Mouse (Mus musculus) CD4-positive, CD25-positive, alpha-beta regulatory T cell, adult 2 months (primary cell): ENCODE results near the gene Art4.

Source experiments
- DNase-seq: peaks from one replicate; pipeline ENCODE4 v3.0.0-alpha.2; 2012; ENCODE audit warnings: low read depth, low spot score

The Art4 gene

DNA sequence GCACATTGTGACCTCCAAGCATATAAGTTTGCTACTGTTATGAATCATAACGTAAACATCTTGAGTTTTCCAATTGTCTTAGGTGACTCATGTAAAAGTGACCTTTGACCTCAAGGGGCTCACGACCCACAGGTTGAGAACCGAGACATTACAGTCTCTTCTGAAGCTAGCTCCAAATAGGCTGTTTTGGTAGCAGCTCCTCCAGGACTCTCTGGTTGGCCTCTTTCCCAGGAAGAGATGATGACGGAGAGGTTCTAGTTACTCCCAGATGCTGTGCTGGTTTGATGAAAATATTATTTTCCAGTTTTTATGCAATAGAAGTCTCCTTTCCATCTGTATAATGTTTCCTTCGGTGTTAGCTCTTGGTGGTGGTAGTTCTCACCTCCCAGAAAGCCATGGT lies 11.4 kb upstream of the Art4 start:
- DNase-seq, result no peak

GRCm38 (mm10) chr6:136866150-136866549 lies 8.6 kb upstream of the Art4 start:
- no peak for DNase-seq

DNA sequence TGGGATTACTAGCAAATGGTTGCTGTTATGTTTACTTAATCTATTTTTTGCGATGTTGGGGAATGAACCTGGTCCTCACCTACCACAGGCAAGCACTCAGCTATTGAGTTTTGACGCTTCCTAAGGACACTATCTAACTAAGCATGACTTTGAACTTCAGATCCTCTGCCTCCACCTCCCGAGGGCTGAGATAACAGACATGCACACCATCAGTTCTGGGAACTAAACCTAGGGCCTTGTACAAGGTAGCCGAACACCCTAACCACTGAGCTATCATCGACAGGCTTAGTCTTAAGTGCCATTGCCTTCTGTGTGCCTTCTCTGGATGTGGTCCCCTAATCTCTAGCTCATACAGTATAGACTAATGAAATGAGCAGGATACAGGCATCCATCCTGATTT lies 7.8 kb upstream of the Art4 start:
- DNase-seq, result no peak

DNA sequence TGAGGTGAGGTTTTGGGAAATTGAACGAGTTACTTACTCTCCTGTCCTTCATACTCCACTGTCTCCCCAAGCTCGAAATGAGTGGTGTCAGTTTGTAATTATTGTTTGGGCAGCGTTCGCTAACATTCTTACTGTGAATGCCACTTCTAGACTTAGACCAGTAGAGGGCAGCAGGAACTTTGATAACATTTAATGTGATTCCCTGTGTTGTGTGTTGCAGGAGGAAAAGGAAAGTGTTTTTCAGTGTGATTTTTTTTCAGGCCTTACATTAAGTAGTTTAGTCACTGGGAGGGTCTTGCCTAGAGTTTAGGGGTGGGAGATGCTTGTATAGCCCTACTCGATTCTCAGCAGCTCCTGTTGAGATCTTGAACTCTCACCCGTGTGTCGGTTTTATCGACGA lies 3.5 kb upstream of the Art4 start:
- peak; percentile 70 for DNase-seq

DNA sequence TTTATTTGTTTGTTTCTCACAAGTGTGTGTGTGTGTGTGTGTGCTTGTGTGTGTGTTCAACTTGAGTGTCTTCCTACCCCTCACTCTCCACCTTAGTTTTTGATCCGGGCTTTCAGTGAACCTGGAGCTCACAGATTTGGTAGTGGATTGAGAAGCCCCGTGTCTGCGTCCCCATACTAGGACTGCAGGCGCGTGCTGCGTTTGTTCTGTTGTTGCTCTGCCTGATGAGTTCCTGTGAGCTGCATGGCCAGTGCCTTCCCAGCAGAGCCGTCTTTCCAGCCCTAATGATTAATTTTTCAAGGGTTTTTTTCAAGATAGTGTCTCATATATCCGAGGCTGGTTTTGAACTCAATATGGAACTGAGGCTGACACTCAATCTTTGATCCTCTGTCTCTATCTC lies 887 bp upstream of the Art4 start:
- no peak for DNase-seq

DNA sequence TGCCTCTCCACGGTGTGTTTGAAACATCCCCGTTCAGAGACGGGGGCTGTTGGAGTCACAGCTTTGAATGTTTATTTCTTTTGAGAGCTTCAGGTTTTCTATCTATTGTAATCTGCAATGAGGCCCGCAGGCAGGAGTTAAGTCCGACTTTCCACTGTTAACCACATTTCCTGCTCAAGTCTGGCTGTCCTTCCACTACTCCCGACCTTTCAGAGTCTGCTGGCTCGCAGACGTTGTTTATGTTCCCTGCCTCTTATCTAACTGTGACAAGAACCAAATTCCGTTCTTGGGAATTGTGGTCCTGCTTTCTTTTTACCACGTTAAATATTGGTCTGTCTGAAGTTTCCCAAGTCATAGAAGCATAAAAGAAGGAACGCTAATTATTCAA lies 334 bp upstream of the Art4 start:
- DNase-seq, result no peak

- peak; percentile 68 for DNase-seq
These were observed 1.4 kb downstream of the Art4 start for GRCm38 (mm10) chr6:136856071-136856636.

- no peak for DNase-seq
These were observed 2.4 kb downstream of the Art4 start for GRCm38 (mm10) chr6:136855183-136855582.

GRCm38 (mm10) chr6:136854361-136854781 lies 3.2 kb downstream of the Art4 start:
- peak; percentile 64 for DNase-seq

- peak; percentile 40 for DNase-seq
These were observed 4.8 kb downstream of the Art4 start for GRCm38 (mm10) chr6:136852762-136853161.

DNA sequence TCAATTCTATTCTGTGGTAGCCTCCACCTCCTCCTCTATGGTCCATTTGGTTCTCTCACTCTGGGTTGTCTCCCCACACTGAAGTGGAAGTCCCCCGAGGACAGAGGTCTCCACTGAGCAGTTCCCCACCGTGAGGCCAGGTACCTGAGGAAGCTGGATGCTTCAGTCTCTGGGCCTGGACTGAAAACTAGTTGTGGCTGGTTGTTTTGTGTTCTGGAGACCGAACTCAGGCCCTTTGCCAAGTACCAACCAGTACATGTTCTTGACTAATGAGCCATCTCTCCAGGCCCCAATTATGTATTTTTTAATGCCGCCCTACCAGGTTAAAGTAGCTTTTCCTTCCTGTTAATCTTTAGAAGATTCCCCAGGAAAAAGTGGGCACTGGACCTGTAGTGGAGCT lies 5.2 kb downstream of the Art4 start:
- DNase-seq, result no peak

DNA sequence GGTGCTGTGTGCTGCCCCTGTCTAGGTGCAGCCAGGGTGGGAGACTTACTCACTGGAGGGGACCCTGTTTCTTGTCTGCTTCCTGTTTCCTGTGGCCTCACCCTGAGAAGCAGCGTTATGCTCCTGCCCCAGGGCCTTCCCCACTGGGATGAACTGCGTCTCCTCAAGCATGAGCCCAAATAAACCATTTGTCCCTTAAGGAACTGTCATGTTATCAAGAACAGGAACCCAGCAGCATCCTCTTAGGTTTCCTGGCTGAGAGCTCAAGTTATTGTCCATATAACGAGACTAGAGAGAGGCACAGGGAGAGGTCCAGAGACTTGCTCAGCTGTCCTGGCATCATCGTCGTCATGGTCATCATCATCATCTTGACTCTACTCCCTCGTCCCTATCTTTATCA lies 7.3 kb downstream of the Art4 start:
- no peak for DNase-seq

GRCm38 (mm10) chr6:136848971-136849370 lies 8.6 kb downstream of the Art4 start:
- DNase-seq, result no peak

- no peak for DNase-seq
These were observed 9.1 kb downstream of the Art4 start for GRCm38 (mm10) chr6:136848399-136848798.

GRCm38 (mm10) chr6:136847790-136848189 lies 9.7 kb downstream of the Art4 start:
- DNase-seq, result peak; percentile 78

DNA sequence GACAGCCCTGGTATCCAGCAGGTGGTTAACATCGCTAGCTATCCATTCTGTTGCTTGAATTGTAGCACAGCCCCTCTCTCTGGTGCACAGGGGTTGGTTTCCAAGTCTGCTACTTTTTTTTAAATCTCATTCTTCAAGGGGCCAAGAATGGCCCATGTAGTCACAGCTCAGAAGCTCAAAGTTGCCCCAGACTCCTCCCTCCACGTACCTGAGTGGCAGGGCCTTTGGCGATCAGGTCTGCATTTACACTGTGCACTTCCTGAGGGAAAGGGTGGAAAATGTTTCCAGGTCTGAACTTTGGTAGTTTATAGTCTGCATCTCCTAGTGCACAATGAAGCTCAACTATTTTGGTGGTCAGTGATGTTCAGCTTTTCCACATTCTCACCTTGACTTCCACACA lies 10.3 kb downstream of the Art4 start:
- DNase-seq, result no peak

DNA sequence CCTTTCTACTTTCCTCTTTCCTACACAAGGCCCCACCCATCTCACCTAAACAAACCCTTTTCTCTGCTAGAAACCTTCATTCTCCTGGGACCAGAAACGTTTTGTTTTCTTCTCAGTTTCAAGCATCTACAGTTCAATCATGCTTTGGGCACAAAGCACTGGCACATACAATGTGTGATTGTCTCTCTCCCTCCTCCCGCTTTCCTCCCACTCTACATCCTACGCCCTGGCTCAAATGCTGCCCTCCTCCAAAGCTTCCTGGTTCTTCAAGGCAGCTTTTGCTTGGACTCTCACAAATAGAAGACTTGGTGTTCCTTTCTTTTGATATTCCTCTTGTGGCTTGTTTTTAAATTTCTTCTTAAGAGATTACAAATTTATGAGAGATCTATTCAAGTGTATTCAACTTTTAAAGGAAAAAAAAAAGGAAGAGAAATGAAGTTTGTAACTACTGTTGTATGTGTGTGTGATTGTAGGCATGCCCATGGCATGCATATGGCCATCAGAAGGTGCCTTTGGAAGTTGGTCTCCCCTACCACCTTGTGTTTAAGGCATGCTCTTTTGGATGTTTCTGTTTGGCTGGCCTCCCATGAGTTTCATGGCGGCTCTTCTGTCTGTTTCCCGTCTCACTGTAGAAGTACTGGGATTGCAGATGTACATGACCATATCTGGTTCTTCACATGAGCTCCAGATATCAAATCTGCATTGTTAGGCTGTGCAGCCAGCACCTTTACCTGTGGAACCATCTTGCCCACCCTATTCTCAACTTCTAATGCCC lies 11.6 kb downstream of the Art4 start:
- no peak for DNase-seq

DNA sequence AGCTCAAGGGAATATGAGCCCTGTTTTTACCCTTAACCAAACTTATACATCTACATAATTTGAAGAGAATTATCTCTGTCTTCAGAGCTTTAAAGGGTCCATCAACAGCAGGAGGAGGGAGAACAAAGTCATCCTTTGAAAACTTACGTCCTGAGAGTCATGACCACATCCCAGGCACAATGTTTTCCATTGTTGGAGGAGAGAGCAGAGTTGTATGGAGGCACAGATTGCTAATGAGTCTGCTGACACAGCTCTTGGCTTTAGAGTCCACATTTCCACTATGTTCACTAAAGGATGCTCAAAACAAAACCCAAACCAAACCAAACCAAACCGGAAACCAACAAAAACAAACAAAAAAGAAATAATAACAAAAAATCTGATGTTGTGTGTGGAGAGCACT lies 12.6 kb downstream of the Art4 start:
- DNase-seq, result no peak

- no peak for DNase-seq
These were observed 20.2 kb downstream of the Art4 start for GRCm38 (mm10) chr6:136837323-136837722.

GRCm38 (mm10) chr6:136835352-136835751 lies 22.2 kb downstream of the Art4 start, which contains the start of gene Smco3:
Gene Smco3, minus strand, starts transcription at chr6:136835452.
- DNase-seq, result no peak

- peak; percentile 62 for DNase-seq
These were observed 25.8 kb downstream of the Art4 start for GRCm38 (mm10) chr6:136831712-136832111.

DNA sequence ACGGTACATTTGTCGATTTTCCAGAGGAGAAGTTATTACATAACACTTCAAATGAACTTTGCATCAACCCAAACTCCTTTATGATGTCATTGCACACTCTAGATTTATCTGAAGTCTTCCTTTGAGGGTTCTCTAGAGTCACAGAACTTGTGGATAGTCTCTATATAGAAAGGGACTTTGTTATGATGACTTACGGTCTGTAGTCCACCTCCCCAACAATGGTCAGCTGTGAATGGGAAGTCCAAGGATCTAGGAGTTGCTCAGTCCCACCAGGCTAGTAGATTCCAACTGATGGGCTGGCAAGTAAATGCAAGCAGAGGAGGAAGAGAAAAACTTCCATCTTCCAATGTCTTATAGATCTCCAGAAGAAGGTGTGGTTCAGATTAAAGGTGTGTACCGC lies 28.9 kb downstream of the Art4 start:
- no peak for DNase-seq

DNA sequence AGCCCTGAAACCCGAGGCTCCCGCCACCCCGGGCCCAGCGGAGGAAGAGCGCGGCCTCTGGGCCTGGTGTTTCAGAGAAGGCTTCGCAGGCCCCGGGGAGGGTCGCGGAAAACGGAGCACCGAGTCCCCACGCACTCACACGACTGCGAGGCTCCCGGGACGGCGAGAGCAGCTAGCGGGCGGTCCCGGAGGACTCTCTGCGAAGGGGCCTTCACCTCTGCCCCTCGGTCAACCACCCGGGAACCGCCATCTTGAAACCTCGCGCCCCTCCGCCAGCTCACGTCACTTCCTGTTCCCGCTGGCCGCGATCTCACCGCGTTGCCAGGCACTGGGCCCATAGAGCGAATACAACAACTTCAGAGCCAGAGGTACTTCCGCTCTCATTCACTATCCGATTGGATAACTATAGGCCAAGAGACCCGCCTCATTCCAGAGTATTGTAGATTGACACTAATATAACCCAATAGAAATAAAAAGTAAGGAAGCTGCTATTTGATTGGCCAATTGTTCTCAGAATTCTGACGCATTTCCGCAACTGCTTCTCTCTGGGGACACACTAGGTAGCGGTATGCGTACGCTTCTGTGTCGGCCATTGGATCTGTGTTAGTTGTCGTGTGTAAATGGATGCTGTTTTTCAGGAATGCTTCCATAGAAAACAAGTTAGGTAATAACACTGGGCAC lies 29.5 kb downstream of the Art4 start, which contains the start of gene Wbp11:
Gene Wbp11 (minus strand): TSS at position 353 of the 681 bp plus-strand sequence.
- DNase-seq, result peak; percentile 97
